Mouse (Mus musculus) thymus, postnatal 10 days (tissue): ENCODE measurements at regions not wholly inside any gene's neighbourhood (a gene's known extent, or its start where the extent isn't known, plus 50 kb on each side); places are given as distances from the start of the nearest gene placed in this dataset.
A peak's percentile ranks its signal among the peaks of the same experiment; 100 is the strongest.

ENCODE experiments used
- DNase-seq, 2 experiments: peaks; one replicate each; pipeline ENCODE4 v3.0.0; 2021; ENCODE audit warnings: low spot score in 2 of 2

DNA sequence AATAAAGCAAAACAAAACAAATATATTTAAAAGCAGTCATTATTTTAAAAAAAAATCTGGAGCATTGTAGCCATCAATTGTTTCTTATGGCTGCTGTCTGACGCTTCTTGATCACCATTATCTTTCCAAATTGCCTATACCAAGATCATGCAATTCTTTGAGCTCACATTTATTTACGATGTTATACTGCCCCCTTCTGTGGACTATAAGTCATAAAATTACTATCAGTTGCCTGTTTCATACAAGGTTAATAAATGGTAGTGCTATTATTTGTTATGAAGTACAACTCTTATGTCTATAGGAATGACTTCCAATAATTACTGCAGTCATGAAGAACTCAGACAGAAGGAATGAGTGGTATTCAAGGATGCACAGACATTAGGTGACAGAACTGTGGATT, 57.3 kb upstream of the Eda2r start:
- no peak for DNase-seq

- DNase-seq = peak in 1 of 2 experiments; percentile 2
Measured at GRCm38 (mm10) chrX:97431391-97431803, 54.4 kb upstream of the Eda2r start.
